Mouse (Mus musculus): Measurements from ENCODE around the gene Ces4a.

GRCm38 (mm10) chr8:105178211-105178800 is 46.7 kb downstream of the Ces4a start:
- TF ChIP-seq FLI1 (IDR thresholded peaks at IDR 0.05; ENCODE audit: low read length) (no peak), GATA1 (IDR thresholded peaks at IDR 0.05; ENCODE audit: borderline replicate concordance, low read length) (no peak)

All from megakaryocyte, embryonic 14.5 days (primary cell).